Mouse (Mus musculus): ENCODE measurements around the gene Ddx20. TPM values are rescaled to one million over a fixed set of nuclear protein-coding genes. Genes with fewer than 3 reads are reported as not detected.
"Not testable (repeated sequence)": the region's sequence is repeated elsewhere in the genome, so short reads cannot be mapped to it uniquely, and the experiment has no call there.

Gene Ddx20
- polyA plus RNA-seq, 1 experiment from 2014 or later, result 33.0 TPM

DNA sequence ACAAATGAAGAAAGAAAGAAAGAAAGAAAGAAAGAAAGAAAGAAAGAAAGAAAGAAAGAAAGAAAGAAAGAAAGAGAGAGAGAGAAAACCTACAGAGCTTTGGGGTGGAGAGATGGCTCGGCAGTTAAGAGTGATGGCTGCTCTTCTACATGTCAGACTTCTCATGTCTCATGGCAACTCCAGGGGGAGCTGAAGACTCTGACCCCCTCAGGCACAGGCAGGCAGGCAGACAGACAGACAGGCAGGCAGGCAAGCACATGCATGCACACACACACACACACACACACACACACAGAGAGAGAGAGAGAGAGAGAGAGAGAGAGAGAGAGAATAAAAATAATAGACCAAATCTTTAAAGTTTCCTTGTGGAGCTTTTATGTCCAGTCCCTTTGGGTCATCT, 13.4 kb upstream of the Ddx20 start:
- not testable (repeated sequence) for ATAC-seq (ENCODE audit: insufficient read depth, low FRiP score); H3K4me2 ChIP-seq (ENCODE audit: low read depth, low read length); H3K4me3 ChIP-seq (replicated peaks; ENCODE audit: low read length); H3K27me3 ChIP-seq (ENCODE audit: control insufficient read depth, insufficient read depth, low read length); H3K27ac ChIP-seq (ENCODE audit: low read length); H3K9me3 ChIP-seq (replicated peaks; ENCODE audit: control insufficient read depth, low read length); H3K9ac ChIP-seq (ENCODE audit: low read length); H3K36me3 ChIP-seq (ENCODE audit: control insufficient read depth, insufficient read depth, low read length)
- H3K4me1 ChIP-seq (ENCODE audit: control insufficient read depth, insufficient read depth, low read length), result peaks cover 20% of the 10 kb centered on the region
- WGBS, result 44% methylated on average over 1 of the region's 1 CpGs

DNA sequence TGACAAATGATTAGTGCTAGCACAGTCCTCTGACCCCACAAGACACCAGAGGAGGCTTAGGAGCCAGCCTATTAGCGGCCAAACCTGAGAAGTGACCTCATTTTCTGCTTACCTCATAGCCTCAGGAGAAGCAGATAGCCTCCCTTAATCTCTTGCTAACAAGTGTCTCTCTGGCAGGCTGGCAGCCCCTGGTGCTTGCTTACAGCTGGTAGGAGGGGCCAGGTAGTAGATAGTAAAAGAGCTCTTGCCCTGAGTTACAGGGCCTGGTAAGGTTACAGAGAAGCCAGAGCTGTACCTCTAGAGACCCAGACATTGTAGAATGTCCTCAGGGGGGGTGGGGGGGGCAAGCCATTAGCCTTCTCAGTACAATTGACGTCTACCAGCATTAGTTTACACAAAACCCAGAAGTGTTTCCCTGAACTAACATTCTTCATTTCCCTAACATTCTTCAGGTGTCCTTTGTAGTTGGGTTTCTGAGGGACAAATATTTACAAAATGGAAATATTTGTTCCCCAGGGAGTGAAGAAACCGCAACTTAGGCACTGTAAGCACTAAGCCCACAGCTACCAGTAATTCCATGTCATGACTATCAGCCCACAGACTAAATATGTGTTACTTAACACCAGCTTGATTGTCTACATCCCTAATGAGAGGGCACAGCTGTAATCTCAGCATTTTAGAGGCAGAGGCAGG, 12.0 kb upstream of the Ddx20 start:
- 21% methylated on average over 3 of the region's 3 CpGs for WGBS
- H3K27me3 ChIP-seq (ENCODE audit: control insufficient read depth, insufficient read depth, low read length), result peaks cover 7% of the 10 kb centered on the region; the same call in 1 of the 2 replicates
- no peak overlapping the region; the same call in 1 of the 2 replicates for H3K27ac ChIP-seq (ENCODE audit: low read length)
- ATAC-seq (ENCODE audit: insufficient read depth, low FRiP score), result no peak
- H3K9ac ChIP-seq (ENCODE audit: low read length), result no peak overlapping the region
- no peaks in the 10 kb centered on the region for H3K36me3 ChIP-seq (ENCODE audit: control insufficient read depth, insufficient read depth, low read length)
- H3K4me3 ChIP-seq (replicated peaks; ENCODE audit: low read length), result no peak overlapping the region
- no peak overlapping the region for H3K4me2 ChIP-seq (ENCODE audit: low read depth, low read length)
- H3K4me1 ChIP-seq (ENCODE audit: control insufficient read depth, insufficient read depth, low read length), result peaks cover 18% of the 10 kb centered on the region
- no peaks in the 10 kb centered on the region for H3K9me3 ChIP-seq (replicated peaks; ENCODE audit: control insufficient read depth, low read length)

DNA sequence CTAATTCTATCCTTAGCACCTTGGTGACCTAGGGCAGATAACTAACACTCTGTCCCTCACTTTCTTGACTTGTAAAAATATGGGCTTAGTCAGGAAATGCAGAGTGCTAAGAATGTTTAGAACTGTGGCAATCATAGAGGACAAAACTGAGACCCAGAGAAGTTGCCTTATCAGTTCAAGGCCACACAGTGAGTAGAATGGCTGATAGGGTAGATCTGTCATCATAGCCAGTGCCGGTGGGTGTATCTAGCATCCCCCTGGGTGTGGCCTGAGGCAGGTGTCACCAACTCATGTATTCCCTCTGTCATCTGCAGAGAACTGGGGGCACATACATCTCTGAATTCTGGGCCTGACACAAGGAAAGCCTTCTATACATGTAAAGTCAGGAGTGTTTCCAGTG, 10.9 kb upstream of the Ddx20 start:
- no peak overlapping the region for H3K27ac ChIP-seq (ENCODE audit: low read length)
- H3K4me2 ChIP-seq (ENCODE audit: low read depth, low read length), result no peak overlapping the region
- H3K4me3 ChIP-seq (replicated peaks; ENCODE audit: low read length), result no peak overlapping the region
- H3K27me3 ChIP-seq (ENCODE audit: control insufficient read depth, insufficient read depth, low read length), result peaks cover 6% of the 10 kb centered on the region; the same call in 1 of the 2 replicates
- no peak overlapping the region for H3K9ac ChIP-seq (ENCODE audit: low read length)
- ATAC-seq (ENCODE audit: insufficient read depth, low FRiP score), result no peak
- no peaks in the 10 kb centered on the region for H3K36me3 ChIP-seq (ENCODE audit: control insufficient read depth, insufficient read depth, low read length)
- 61% methylated on average over 1 of the region's 1 CpGs for WGBS
- H3K4me1 ChIP-seq (ENCODE audit: control insufficient read depth, insufficient read depth, low read length), result peaks cover 18% of the 10 kb centered on the region
- no peaks in the 10 kb centered on the region for H3K9me3 ChIP-seq (replicated peaks; ENCODE audit: control insufficient read depth, low read length)

DNA sequence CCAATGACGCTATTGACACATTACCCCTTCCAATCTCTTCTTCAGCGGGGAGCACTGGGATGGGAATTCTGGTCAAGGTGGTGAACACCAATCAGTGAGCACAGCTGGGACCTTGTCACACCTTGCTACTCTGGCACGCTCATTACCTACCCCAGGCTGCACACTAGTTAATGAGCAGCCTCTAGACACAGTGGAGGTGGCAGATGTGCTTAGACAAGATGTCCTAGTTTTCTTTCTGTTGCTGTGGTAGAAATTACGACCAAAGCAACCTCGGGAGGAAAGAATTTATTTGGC, 9.7 kb upstream of the Ddx20 start:
- Histone ChIP-seq H3K9me3 (replicated peaks; ENCODE audit: control insufficient read depth, low read length) (no peaks in the 10 kb centered on the region), H3K4me3 (replicated peaks; ENCODE audit: low read length) (no peak overlapping the region), H3K4me2 (ENCODE audit: low read depth, low read length) (no peak overlapping the region), H3K36me3 (ENCODE audit: control insufficient read depth, insufficient read depth, low read length) (no peaks in the 10 kb centered on the region), H3K9ac (ENCODE audit: low read length) (no peak overlapping the region), H3K4me1 (ENCODE audit: control insufficient read depth, insufficient read depth, low read length) (peaks cover 17% of the 10 kb centered on the region), H3K27ac (ENCODE audit: low read length) (0 out of 2 replicates have a peak overlapping the region, but pooled peaks have one; percentile 78), H3K27me3 (ENCODE audit: control insufficient read depth, insufficient read depth, low read length) (peaks cover 3% of the 10 kb centered on the region; the same call in 1 of the 2 replicates)
- ATAC-seq (ENCODE audit: insufficient read depth, low FRiP score), result no peak
- WGBS, result 72% methylated on average over 5 of the region's 5 CpGs

DNA sequence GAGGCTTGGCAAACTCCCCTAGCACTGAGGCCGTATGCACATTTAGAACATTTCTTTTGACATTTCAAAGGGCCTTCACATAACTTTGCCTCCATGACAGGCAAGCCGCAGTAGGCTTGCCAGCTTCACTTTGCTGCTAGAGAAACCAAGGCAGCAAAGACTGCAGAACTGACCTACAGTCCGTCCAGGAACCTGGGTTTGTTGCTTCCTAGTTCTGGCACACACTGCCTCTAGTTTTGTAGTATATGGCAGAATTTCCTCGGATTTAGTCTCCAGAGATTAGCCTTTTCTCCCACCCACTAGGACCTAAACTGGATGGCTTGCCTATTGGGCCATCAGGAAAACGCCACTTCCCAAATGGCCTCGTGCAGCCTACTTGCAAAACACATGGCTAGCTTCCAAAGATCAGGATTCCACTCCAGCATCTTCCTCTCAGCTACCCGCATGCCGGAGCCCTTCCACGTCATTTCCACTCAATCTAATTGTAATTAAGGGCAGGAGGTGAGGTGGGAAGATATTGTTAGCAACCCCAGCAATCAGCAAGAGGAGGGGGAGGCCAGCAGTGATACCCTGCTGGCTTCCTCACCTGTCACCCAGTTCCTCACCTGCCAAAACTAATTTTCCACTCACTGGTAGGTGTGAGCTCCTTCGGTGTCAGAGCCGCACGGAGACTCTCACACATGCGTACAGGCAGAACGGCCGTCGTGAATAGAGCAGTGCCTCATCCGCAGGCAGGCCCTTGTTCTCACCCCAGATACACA, 9.2 kb upstream of the Ddx20 start:
- Histone ChIP-seq H3K36me3 (ENCODE audit: control insufficient read depth, insufficient read depth, low read length) (no peaks in the 10 kb centered on the region), H3K4me1 (ENCODE audit: control insufficient read depth, insufficient read depth, low read length) (peaks cover 12% of the 10 kb centered on the region), H3K27me3 (ENCODE audit: control insufficient read depth, insufficient read depth, low read length) (0 out of 2 replicates have a peak, but pooled peaks cover 3% of the 10 kb centered on the region), H3K9ac (ENCODE audit: low read length) (peak overlapping the region; percentile 17; the same call in 1 of the 2 replicates), H3K27ac (ENCODE audit: low read length) (peak overlapping the region; percentile 78; the same call in 1 of the 2 replicates), H3K9me3 (replicated peaks; ENCODE audit: control insufficient read depth, low read length) (no peaks in the 10 kb centered on the region), H3K4me2 (ENCODE audit: low read depth, low read length) (no peak overlapping the region), H3K4me3 (replicated peaks; ENCODE audit: low read length) (no peak overlapping the region)
- WGBS, result 67% methylated on average over 17 of the region's 17 CpGs
- no peak for ATAC-seq (ENCODE audit: insufficient read depth, low FRiP score)

DNA sequence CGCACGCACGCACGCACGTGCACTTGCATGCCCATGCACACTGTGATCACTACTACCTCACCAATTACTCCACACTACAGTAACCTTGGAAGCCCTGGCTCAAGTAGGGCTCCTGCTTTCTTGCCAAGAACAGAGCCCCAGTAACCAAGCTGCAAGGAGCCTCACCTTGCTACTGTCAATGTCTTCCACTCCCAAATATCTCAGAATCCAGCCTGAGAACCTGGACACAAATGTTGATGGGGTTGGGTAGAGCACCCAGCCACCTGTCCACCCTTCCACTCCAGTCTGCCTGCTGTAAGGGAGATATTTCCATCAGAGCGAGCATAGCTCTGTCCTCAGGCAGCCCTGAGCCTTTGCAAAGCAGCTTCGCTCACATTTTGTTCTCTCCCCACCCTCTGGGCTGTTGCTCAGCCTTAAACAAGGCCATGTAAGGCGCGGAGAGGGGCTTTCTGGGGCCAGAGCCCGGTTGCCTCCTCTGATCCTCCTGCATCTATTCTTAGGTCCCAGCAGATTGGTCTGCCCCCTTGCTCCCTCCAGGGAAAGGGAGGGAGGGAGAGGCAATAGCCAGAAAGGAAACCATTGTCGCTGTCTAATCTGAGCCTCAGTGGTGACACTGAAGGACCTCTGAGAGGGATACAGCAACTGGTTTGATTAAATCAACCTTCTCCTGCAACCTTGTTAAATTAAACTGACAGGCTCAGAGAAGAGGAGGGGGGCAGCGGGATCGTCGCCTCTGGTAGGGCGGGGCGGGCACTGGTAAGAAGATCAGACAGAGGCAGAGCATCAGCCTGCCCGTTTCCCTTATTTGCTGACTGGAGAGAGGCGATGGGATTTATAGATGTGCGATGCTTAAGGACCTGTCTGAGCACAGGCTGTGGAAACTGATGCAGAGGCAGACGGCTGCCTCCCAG, 8.4 kb upstream of the Ddx20 start:
- 35% methylated on average over 20 of the region's 20 CpGs for WGBS
- peak overlapping the region; percentile 78 for H3K27ac ChIP-seq (ENCODE audit: low read length)

DNA sequence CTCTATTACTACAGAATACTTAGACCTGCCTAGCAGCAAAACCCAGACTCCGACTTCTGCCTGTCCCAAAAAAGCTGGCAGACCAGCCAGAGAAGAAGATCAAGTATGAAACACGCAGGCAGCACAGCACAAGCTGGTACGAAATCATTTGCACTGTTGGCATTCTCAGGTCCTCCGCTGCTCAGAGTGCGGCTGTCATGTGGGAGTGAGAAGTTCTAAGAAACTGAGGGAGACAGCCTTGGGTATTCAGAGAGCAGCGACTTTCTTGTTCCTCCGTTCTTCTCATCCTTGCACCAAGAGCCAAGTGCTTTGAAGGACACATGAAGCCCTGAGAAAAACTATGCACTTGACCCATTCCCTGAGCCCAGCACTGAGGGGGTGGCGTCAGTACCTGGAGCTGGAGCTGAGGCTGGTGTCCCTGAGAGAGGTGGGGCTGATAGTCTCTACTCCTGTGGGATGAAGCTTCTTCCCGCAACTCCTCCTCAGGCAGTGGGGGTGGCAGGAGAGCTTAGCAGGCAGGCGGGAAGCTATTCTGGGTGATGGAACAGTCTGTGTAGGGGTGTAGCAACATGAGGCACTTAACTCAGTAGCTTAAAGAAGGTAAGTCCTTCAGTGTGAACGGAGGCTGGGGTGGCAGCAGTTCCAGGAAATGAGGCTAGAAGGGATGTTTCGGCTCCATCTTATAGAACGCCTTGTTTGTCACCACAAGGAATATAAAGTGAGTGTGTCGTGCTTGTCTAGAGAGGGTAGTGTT, 6.1 kb upstream of the Ddx20 start:
- peaks cover 3% of the 10 kb centered on the region; the same call in 1 of the 2 replicates for H3K4me1 ChIP-seq (ENCODE audit: control insufficient read depth, insufficient read depth, low read length)
- no peak overlapping the region for H3K9ac ChIP-seq (ENCODE audit: low read length)
- no peak overlapping the region for H3K4me2 ChIP-seq (ENCODE audit: low read depth, low read length)
- no peak for ATAC-seq (ENCODE audit: insufficient read depth, low FRiP score)
- H3K27ac ChIP-seq (ENCODE audit: low read length), result no peak overlapping the region
- no peaks in the 10 kb centered on the region for H3K9me3 ChIP-seq (replicated peaks; ENCODE audit: control insufficient read depth, low read length)
- WGBS, result 67% methylated on average over 14 of the region's 14 CpGs
- H3K36me3 ChIP-seq (ENCODE audit: control insufficient read depth, insufficient read depth, low read length), result no peaks in the 10 kb centered on the region
- H3K27me3 ChIP-seq (ENCODE audit: control insufficient read depth, insufficient read depth, low read length), result 0 out of 2 replicates have a peak, but pooled peaks cover 3% of the 10 kb centered on the region
- no peak overlapping the region for H3K4me3 ChIP-seq (replicated peaks; ENCODE audit: low read length)

More for the DNA sequence above, 8.4 kb upstream of the Ddx20 start:
- no peak overlapping the region for H3K4me3 ChIP-seq (replicated peaks; ENCODE audit: low read length)
- peaks cover 8% of the 10 kb centered on the region for H3K4me1 ChIP-seq (ENCODE audit: control insufficient read depth, insufficient read depth, low read length)
- H3K36me3 ChIP-seq (ENCODE audit: control insufficient read depth, insufficient read depth, low read length), result no peaks in the 10 kb centered on the region
- peak; percentile 80; the same call in 1 of the 2 replicates for ATAC-seq (ENCODE audit: insufficient read depth, low FRiP score)
- peak overlapping the region; percentile 0; the same call in 1 of the 2 replicates for H3K4me2 ChIP-seq (ENCODE audit: low read depth, low read length)
- no peaks in the 10 kb centered on the region for H3K9me3 ChIP-seq (replicated peaks; ENCODE audit: control insufficient read depth, low read length)
- H3K27me3 ChIP-seq (ENCODE audit: control insufficient read depth, insufficient read depth, low read length), result 0 out of 2 replicates have a peak, but pooled peaks cover 3% of the 10 kb centered on the region
- 0 out of 2 replicates have a peak overlapping the region, but pooled peaks have one; percentile 26 for H3K9ac ChIP-seq (ENCODE audit: low read length)

DNA sequence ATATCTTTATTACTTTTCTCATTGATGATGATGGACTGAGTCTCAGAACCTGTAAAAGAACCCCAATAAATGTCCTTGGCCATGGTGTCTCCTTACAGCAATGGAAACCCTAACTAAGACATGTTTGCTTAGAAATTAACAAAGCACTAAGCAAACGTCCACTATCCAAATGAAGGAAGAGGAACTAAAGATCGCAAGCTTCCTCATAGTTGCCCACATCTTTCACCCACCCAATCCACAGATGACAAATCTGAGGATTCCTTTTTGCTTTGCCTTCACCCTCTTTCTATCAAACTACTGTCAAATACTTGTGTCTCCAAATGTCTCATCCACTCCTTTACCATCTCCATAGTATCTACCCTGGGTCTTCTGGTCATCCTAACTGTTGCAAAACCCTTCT, 1.2 kb upstream of the Ddx20 start:
- no peak overlapping the region for H3K27ac ChIP-seq (ENCODE audit: low read length)
- ATAC-seq (ENCODE audit: insufficient read depth, low FRiP score), result no peak
- no peaks in the 10 kb centered on the region for H3K27me3 ChIP-seq (ENCODE audit: control insufficient read depth, insufficient read depth, low read length)
- WGBS, result 72% methylated on average over 2 of the region's 2 CpGs
- H3K4me3 ChIP-seq (replicated peaks; ENCODE audit: low read length), result no peak overlapping the region
- H3K4me1 ChIP-seq (ENCODE audit: control insufficient read depth, insufficient read depth, low read length), result no peaks in the 10 kb centered on the region
- H3K9ac ChIP-seq (ENCODE audit: low read length), result no peak overlapping the region
- H3K4me2 ChIP-seq (ENCODE audit: low read depth, low read length), result no peak overlapping the region
- no peaks in the 10 kb centered on the region for H3K9me3 ChIP-seq (replicated peaks; ENCODE audit: control insufficient read depth, low read length)
- no peaks in the 10 kb centered on the region for H3K36me3 ChIP-seq (ENCODE audit: control insufficient read depth, insufficient read depth, low read length)

Data from stomach, embryonic 16.5 days (tissue).